Mouse (Mus musculus) heart, embryonic 13.5 days (tissue): Measurements from ENCODE around the gene As3mt. TPM values are rescaled to one million over a fixed set of nuclear protein-coding genes. Genes with fewer than 3 reads are reported as not detected.

Experiments used
- ATAC-seq: fragments of 200-750 bp; cut with Nextera tagmentation; 2 replicates; pipeline ENCODE4 v1.8.0; 2017; ENCODE audit warnings: moderate TSS enrichment; ENCODE audit not compliant: insufficient number of reproducible peaks, low FRiP score, low TSS enrichment; ENCODE audit errors: extremely low read depth
- H3K27ac ChIP-seq: fragments of 300-500 bp; sonication (generic); replicated peaks from 2 replicates; pipeline ENCODE4 v1.5.1; 2015; ENCODE audit warnings: moderate library complexity, mild to moderate bottlenecking, inconsistent platforms
- H3K27me3 ChIP-seq: fragments of 300-500 bp; sonication (generic); replicated peaks from 2 replicates; pipeline ENCODE4 v1.6.1; 2015; ENCODE audit warnings: mild to moderate bottlenecking, inconsistent platforms
- H3K36me3 ChIP-seq: fragments of 300-500 bp; sonication (generic); 2 replicates; pipeline ENCODE4 v1.6.1; 2015; ENCODE audit warnings: mild to moderate bottlenecking, inconsistent platforms
- H3K4me1 ChIP-seq: fragments of 300-500 bp; sonication (generic); 2 replicates; pipeline ENCODE4 v1.6.1; 2015; ENCODE audit warnings: inconsistent platforms
- H3K4me2 ChIP-seq: fragments of 300-500 bp; sonication (generic); 2 replicates; pipeline ENCODE4 v1.6.1; 2015; ENCODE audit warnings: inconsistent platforms, mild to moderate bottlenecking, moderate library complexity
- H3K4me3 ChIP-seq: fragments of 300-500 bp; sonication (generic); 2 replicates; pipeline ENCODE4 v1.5.1; 2015; ENCODE audit warnings: moderate library complexity, mild to moderate bottlenecking, inconsistent platforms
- H3K9ac ChIP-seq: fragments of 300-500 bp; sonication (generic); 2 replicates; pipeline ENCODE4 v1.6.1; 2015; ENCODE audit warnings: inconsistent platforms, mild to moderate bottlenecking, moderate library complexity
- H3K9me3 ChIP-seq: fragments of 300-500 bp; sonication (generic); 2 replicates; pipeline ENCODE4 v1.6.1; 2016; ENCODE audit warnings: inconsistent platforms
- WGBS: fragments of 180-500 bp; shearing (Covaris S2); methylation state at CpG from one replicate; pipeline ENCODE4 v1.1.7; 2015; ENCODE audit warnings: mixed read lengths; 5-methylcytosine and 5-hydroxymethylcytosine counted together
- polyA plus RNA-seq: library from polyadenylated mRNA; unstranded; fragments of >200 nt; fragmentation: Nextera tagmentation; extraction: Ambion mirVana; gene quantifications from 2 replicates; pipeline ENCODE4 v1.2.1, GENCODE M21; 2015

As3mt gene
- polyA plus RNA-seq, 1 experiment from 2014 or later: 49.1 TPM

GRCm38 (mm10) chr19:46672766-46673418 is 34.4 kb upstream of the As3mt start, which contains the start of gene Cyp17a1:
Cyp17a1 (minus strand) TSS chr19:46673172.
- ATAC-seq: no peak
- Histone ChIP-seq H3K4me3 (no peak within 1 kb of the TSS), H3K9ac (no peak within 1 kb of the TSS), H3K36me3 (no peaks in the 10 kb centered on the region), H3K9me3 (no peaks in the 10 kb centered on the region), H3K27ac (no peak within 1 kb of the TSS), H3K4me2 (no peak within 1 kb of the TSS), H3K4me1 (peaks cover 36% of the 10 kb centered on the region), H3K27me3 (peaks cover 14% of the 10 kb centered on the region)
- WGBS: 30% methylated on average over 5 of the region's 5 CpGs

- no peaks in the 10 kb centered on the region for H3K9me3 ChIP-seq
Measured at GRCm38 (mm10) chr19:46675641-46676040, 31.6 kb upstream of the As3mt start.

GRCm38 (mm10) chr19:46679720-46680383 is 27.4 kb upstream of the As3mt start:
- WGBS: 35% methylated on average over 12 of the region's 12 CpGs
- Histone ChIP-seq H3K27ac (0 out of 2 replicates have a peak overlapping the region, but pooled peaks have one; percentile 17), H3K4me3 (no peak overlapping the region), H3K36me3 (no peaks in the 10 kb centered on the region), H3K4me2 (no peak overlapping the region), H3K27me3 (no peaks in the 10 kb centered on the region), H3K9me3 (no peaks in the 10 kb centered on the region), H3K9ac (peak overlapping the region; percentile 16; the same call in 1 of the 2 replicates), H3K4me1 (peaks cover 22% of the 10 kb centered on the region)
- no peak; the same call in 1 of the 2 replicates for ATAC-seq

More at GRCm38 (mm10) chr19:46675641-46676040, 31.6 kb upstream of the As3mt start:
- Histone ChIP-seq H3K4me1 (peaks cover 36% of the 10 kb centered on the region), H3K27ac (no peak overlapping the region), H3K4me2 (no peak overlapping the region), H3K27me3 (peaks cover 14% of the 10 kb centered on the region), H3K36me3 (no peaks in the 10 kb centered on the region), H3K4me3 (no peak overlapping the region), H3K9ac (no peak overlapping the region)
- no peak for ATAC-seq
- 80% methylated on average over 3 of the region's 3 CpGs for WGBS

- peak within 1 kb of the TSS; percentile 88 for H3K4me3 ChIP-seq
- peaks cover 13% of the 10 kb centered on the region for H3K4me1 ChIP-seq
- H3K9ac ChIP-seq: peak within 1 kb of the TSS; percentile 92
- 2% methylated on average over 44 of the region's 44 CpGs for WGBS
- H3K27ac ChIP-seq: peak within 1 kb of the TSS; percentile 79
- no peaks in the 10 kb centered on the region for H3K27me3 ChIP-seq
- ATAC-seq: peak; percentile 76; the same call in 1 of the 2 replicates
- peaks cover 9% of the 10 kb centered on the region for H3K36me3 ChIP-seq
- no peaks in the 10 kb centered on the region for H3K9me3 ChIP-seq
- H3K4me2 ChIP-seq: peak within 1 kb of the TSS; percentile 77
Measured at GRCm38 (mm10) chr19:46689460-46690372, 17.5 kb upstream of the As3mt start, which contains the start of gene Borcs7. Borcs7 (plus strand) TSS chr19:46689906.

GRCm38 (mm10) chr19:46690387-46690786 is 16.9 kb upstream of the As3mt start:
- H3K4me1 ChIP-seq: peaks cover 13% of the 10 kb centered on the region
- H3K27ac ChIP-seq: peak overlapping the region; percentile 79
- H3K36me3 ChIP-seq: peaks cover 15% of the 10 kb centered on the region
- no peaks in the 10 kb centered on the region for H3K27me3 ChIP-seq
- no peaks in the 10 kb centered on the region for H3K9me3 ChIP-seq
- WGBS: 66% methylated on average over 11 of the region's 11 CpGs
- peak overlapping the region; percentile 88 for H3K4me3 ChIP-seq
- peak overlapping the region; percentile 92 for H3K9ac ChIP-seq
- no peak for ATAC-seq
- H3K4me2 ChIP-seq: peak overlapping the region; percentile 77

- no peak for ATAC-seq
- peaks cover 13% of the 10 kb centered on the region for H3K4me1 ChIP-seq
- no peak overlapping the region for H3K9ac ChIP-seq
- H3K36me3 ChIP-seq: peaks cover 19% of the 10 kb centered on the region
- H3K4me2 ChIP-seq: peak overlapping the region; percentile 77; the same call in 1 of the 2 replicates
- no peak overlapping the region for H3K4me3 ChIP-seq
- 72% methylated on average over 2 of the region's 2 CpGs for WGBS
- no peaks in the 10 kb centered on the region for H3K27me3 ChIP-seq
- H3K27ac ChIP-seq: no peak overlapping the region
- H3K9me3 ChIP-seq: no peaks in the 10 kb centered on the region
Measured at GRCm38 (mm10) chr19:46691078-46691477, 16.2 kb upstream of the As3mt start.

- H3K4me2 ChIP-seq: no peak overlapping the region
- H3K36me3 ChIP-seq: peaks cover 30% of the 10 kb centered on the region
- no peak overlapping the region for H3K4me3 ChIP-seq
- ATAC-seq: no peak
- H3K27me3 ChIP-seq: no peaks in the 10 kb centered on the region
- no peaks in the 10 kb centered on the region for H3K9me3 ChIP-seq
- peaks cover 13% of the 10 kb centered on the region for H3K4me1 ChIP-seq
- H3K9ac ChIP-seq: no peak overlapping the region
- WGBS: 73% methylated on average over 4 of the region's 4 CpGs
- no peak overlapping the region for H3K27ac ChIP-seq
Measured at GRCm38 (mm10) chr19:46693146-46693545, 14.1 kb upstream of the As3mt start.

GRCm38 (mm10) chr19:46696482-46696881 is 10.8 kb upstream of the As3mt start:
- no peak for ATAC-seq
- WGBS: 90% methylated on average over 8 of the region's 8 CpGs
- no peaks in the 10 kb centered on the region for H3K27me3 ChIP-seq
- H3K27ac ChIP-seq: no peak overlapping the region
- H3K9ac ChIP-seq: no peak overlapping the region
- H3K4me2 ChIP-seq: no peak overlapping the region
- H3K4me3 ChIP-seq: no peak overlapping the region
- peaks cover 43% of the 10 kb centered on the region for H3K36me3 ChIP-seq
- H3K9me3 ChIP-seq: no peaks in the 10 kb centered on the region
- no peaks in the 10 kb centered on the region for H3K4me1 ChIP-seq

GRCm38 (mm10) chr19:46696943-46697342 is 10.3 kb upstream of the As3mt start:
- WGBS: 91% methylated on average over 7 of the region's 7 CpGs
- Histone ChIP-seq H3K9ac (no peak overlapping the region), H3K27ac (no peak overlapping the region), H3K4me2 (no peak overlapping the region), H3K4me1 (no peaks in the 10 kb centered on the region), H3K4me3 (no peak overlapping the region), H3K9me3 (no peaks in the 10 kb centered on the region), H3K27me3 (no peaks in the 10 kb centered on the region), H3K36me3 (peaks cover 48% of the 10 kb centered on the region)
- ATAC-seq: no peak

- H3K4me2 ChIP-seq: no peak overlapping the region
- ATAC-seq: no peak
- peaks cover 58% of the 10 kb centered on the region for H3K36me3 ChIP-seq
- no peak overlapping the region for H3K4me3 ChIP-seq
- no peak overlapping the region for H3K27ac ChIP-seq
- H3K9me3 ChIP-seq: no peaks in the 10 kb centered on the region
- 52% methylated on average over 19 of the region's 19 CpGs for WGBS
- H3K4me1 ChIP-seq: no peaks in the 10 kb centered on the region
- no peaks in the 10 kb centered on the region for H3K27me3 ChIP-seq
- H3K9ac ChIP-seq: no peak overlapping the region
Measured at GRCm38 (mm10) chr19:46697840-46698517, 9.3 kb upstream of the As3mt start.
